Mouse (Mus musculus) natural killer cell, adult 2 months (primary cell): ENCODE data around the gene Cd151.

ENCODE experiments used
- DNase-seq, 2 experiments: peaks; one replicate each; pipeline ENCODE4 v3.0.0; 2022; ENCODE audit warnings: low spot score in 2 of 2

The Cd151 gene

GRCm38 (mm10) chr7:141457986-141458660 is 9.1 kb upstream of the Cd151 start:
- DNase-seq = peak; percentile 48 to 69

GRCm38 (mm10) chr7:141458661-141459060 is 8.5 kb upstream of the Cd151 start:
- DNase-seq = no peak

GRCm38 (mm10) chr7:141459301-141459711 is 7.9 kb upstream of the Cd151 start:
- no peak for DNase-seq

GRCm38 (mm10) chr7:141460001-141460390 is 7.2 kb upstream of the Cd151 start:
- DNase-seq = no peak

- no peak for DNase-seq
Measured at GRCm38 (mm10) chr7:141460391-141461113, 6.6 kb upstream of the Cd151 start, which contains the start of gene Cracr2b. Cracr2b (plus strand) TSS chr7:141461094.

GRCm38 (mm10) chr7:141461521-141462332 is 5.5 kb upstream of the Cd151 start:
- no peak for DNase-seq

GRCm38 (mm10) chr7:141462333-141462821 is 4.8 kb upstream of the Cd151 start:
- no peak for DNase-seq

- DNase-seq = no peak
Measured at GRCm38 (mm10) chr7:141463824-141464602, 3.2 kb upstream of the Cd151 start.

GRCm38 (mm10) chr7:141464603-141465201 is 2.5 kb upstream of the Cd151 start:
- no peak for DNase-seq

GRCm38 (mm10) chr7:141465388-141466044 is 1.7 kb upstream of the Cd151 start:
- DNase-seq = no peak

- no peak for DNase-seq
Measured at GRCm38 (mm10) chr7:141466045-141466394, 1.2 kb upstream of the Cd151 start.

GRCm38 (mm10) chr7:141466607-141467148 is 514 bp upstream of the Cd151 start:
- DNase-seq = no peak

- DNase-seq = no peak
Measured at GRCm38 (mm10) chr7:141468164-141468521, 951 bp downstream of the Cd151 start.

GRCm38 (mm10) chr7:141468522-141469211 is 1.5 kb downstream of the Cd151 start:
- DNase-seq = peak; percentile 45 to 59

GRCm38 (mm10) chr7:141469352-141469751 is 2.2 kb downstream of the Cd151 start:
- no peak for DNase-seq

- no peak for DNase-seq
Measured at GRCm38 (mm10) chr7:141469901-141470636, 2.9 kb downstream of the Cd151 start.

GRCm38 (mm10) chr7:141470637-141470944 is 3.4 kb downstream of the Cd151 start:
- no peak for DNase-seq

GRCm38 (mm10) chr7:141471236-141471635 is 4.0 kb downstream of the Cd151 start:
- DNase-seq = no peak

GRCm38 (mm10) chr7:141472226-141472625 is 5.0 kb downstream of the Cd151 start:
- no peak for DNase-seq
